Mouse (Mus musculus) heart, postnatal 0 days (tissue): Measurements from ENCODE around the gene Zfp958. TPM values are rescaled to one million over a fixed set of nuclear protein-coding genes. Genes with fewer than 3 reads are reported as not detected.

Experiments used
- ATAC-seq: fragments of 200-750 bp; cut with Nextera tagmentation; 2 replicates; pipeline ENCODE4 v1.8.0; 2017; ENCODE audit warnings: low read depth, moderate number of reproducible peaks, moderate library complexity; ENCODE audit not compliant: insufficient read depth
- DNase-seq: peaks from one replicate; pipeline ENCODE4 v3.0.0-alpha.2; 2016; ENCODE audit warnings: low spot score
- H3K27ac ChIP-seq: fragments of 300-500 bp; sonication (generic); 2 replicates; pipeline ENCODE4 v1.5.1; 2014; ENCODE audit warnings: low read depth, mild to moderate bottlenecking
- H3K27me3 ChIP-seq: fragments of 300-500 bp; sonication (generic); 2 replicates; pipeline ENCODE4 v1.6.1; 2014; ENCODE audit warnings: low read length, mixed read lengths; ENCODE audit not compliant: control insufficient read depth, insufficient read depth
- H3K36me3 ChIP-seq: fragments of 300-500 bp; sonication (generic); replicated peaks from 2 replicates; pipeline ENCODE4 v1.6.1; 2014; ENCODE audit warnings: low read length, mixed read lengths; ENCODE audit not compliant: control insufficient read depth, insufficient read depth
- H3K4me1 ChIP-seq: fragments of 300-500 bp; sonication (generic); 2 replicates; pipeline ENCODE4 v1.6.1; 2014; ENCODE audit warnings: antibody characterized with exemption; ENCODE audit not compliant: control insufficient read depth, insufficient read depth
- H3K4me2 ChIP-seq: fragments of 300-500 bp; sonication (generic); 2 replicates; pipeline ENCODE4 v1.6.1; 2014; ENCODE audit warnings: low read depth, mild to moderate bottlenecking, low read length, moderate library complexity
- H3K4me3 ChIP-seq: fragments of 300-500 bp; sonication (generic); 2 replicates; pipeline ENCODE4 v1.5.1; 2014; ENCODE audit warnings: low read depth, low read length
- H3K9ac ChIP-seq: fragments of 300-500 bp; sonication (generic); replicated peaks from 2 replicates; pipeline ENCODE4 v1.6.1; 2014; ENCODE audit warnings: low read depth, low read length, mixed read lengths
- H3K9me3 ChIP-seq: fragments of 300-500 bp; sonication (generic); replicated peaks from 2 replicates; pipeline ENCODE4 v1.6.1; 2016; ENCODE audit warnings: low read length; ENCODE audit not compliant: control insufficient read depth
- CTCF ChIP-seq: IDR thresholded peaks from 2 replicates; pipeline ENCODE4 v1.5.1; 2016; ENCODE audit warnings: antibody characterized with exemption, control low read depth, low read depth
- EP300 ChIP-seq: IDR thresholded peaks from 2 replicates; pipeline ENCODE4 v1.6.1; 2016; ENCODE audit warnings: antibody characterized with exemption, low read depth
- WGBS: fragments of 180-500 bp; shearing (Covaris S2); extraction: QIAGEN DNeasy Blood & Tissue Kit; methylation state at CpG from one replicate; pipeline ENCODE4 v1.1.7; 2014; 5-methylcytosine and 5-hydroxymethylcytosine counted together
- polyA plus RNA-seq: library from polyadenylated mRNA; unstranded; fragments of >200 nt; fragmentation: Nextera tagmentation; extraction: Ambion mirVana; gene quantifications from 2 replicates; pipeline ENCODE4 v1.2.1, GENCODE M21; 2015
- total RNA-seq: library from RNA; depleted of rRNA; stranded (reverse); fragments of >200 nt; gene quantifications from 2 replicates; pipeline ENCODE4 v1.2.3, GENCODE M21; 2014; ENCODE audit warnings: low replicate concordance; rRNA removed

The Zfp958 gene
- total and polyA plus RNA-seq, 2 experiments from 2014 or later: 6.7 to 10.1 TPM

DNA sequence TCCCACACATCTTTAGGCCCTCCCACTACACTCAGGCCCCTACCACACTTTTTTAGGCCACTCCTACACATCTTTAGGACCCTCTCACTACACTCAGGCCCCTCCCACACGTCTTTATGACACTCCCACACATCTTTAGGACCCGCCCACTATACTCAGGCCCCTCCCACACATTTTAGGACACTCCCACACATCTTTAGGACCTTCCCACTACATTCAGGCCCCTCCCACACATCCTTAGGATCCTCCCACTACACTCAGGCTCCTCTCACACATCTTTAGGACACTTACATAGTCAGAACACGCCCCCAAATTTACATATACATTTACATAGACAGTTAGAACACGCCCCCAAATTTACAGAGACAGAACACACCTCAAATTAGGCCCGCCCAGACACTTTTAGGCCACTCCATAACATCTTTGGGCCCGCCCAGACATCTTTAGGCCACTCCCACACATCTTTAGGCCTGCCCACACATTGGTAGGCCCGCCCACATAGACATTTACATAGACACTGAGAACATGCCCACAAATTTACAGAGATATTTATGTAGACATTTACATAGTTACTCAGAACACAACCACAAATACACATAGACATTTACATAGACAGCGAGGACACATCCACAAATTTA, 66.1 kb downstream of the Zfp958 start:
- no peaks in the 10 kb centered on the region for H3K9me3 ChIP-seq
- ATAC-seq (no peak), DNase-seq (no peak)
- no peaks in the 10 kb centered on the region for H3K27me3 ChIP-seq
- peak overlapping the region; percentile 99; the same call in 1 of the 2 replicates for H3K27ac ChIP-seq
- WGBS: 82% methylated on average over 8 of the region's 8 CpGs
- no peak for TF ChIP-seq EP300
- no peak for TF ChIP-seq CTCF
- H3K4me3 ChIP-seq: peak overlapping the region; percentile 67
- peak overlapping the region; percentile 82 for H3K4me2 ChIP-seq
- H3K9ac ChIP-seq: peak overlapping the region; percentile 73; the same call in 1 of the 2 replicates
- no peaks in the 10 kb centered on the region for H3K36me3 ChIP-seq
- H3K4me1 ChIP-seq: 0 out of 2 replicates have a peak, but pooled peaks cover 3% of the 10 kb centered on the region

DNA sequence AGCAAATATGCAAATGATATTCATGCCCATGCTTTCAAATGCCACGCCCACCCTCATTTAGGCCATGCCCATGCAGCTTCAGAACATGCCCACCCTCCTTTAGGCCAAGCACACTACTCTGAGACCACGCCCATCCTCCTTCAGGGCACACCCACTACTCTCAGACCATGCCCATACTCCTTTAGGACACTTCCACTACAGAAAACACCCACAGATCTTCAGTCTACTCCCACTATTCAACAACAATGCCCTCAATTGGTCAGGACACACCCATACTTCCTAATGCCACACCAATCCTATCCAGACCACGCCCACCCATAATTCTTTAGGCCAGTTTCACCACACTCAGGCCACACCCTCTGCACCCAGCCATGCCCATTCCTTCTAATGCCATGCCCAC, 66.8 kb downstream of the Zfp958 start:
- Histone ChIP-seq H3K9ac (no peak overlapping the region), H3K4me3 (no peak overlapping the region), H3K27me3 (no peaks in the 10 kb centered on the region), H3K4me2 (no peak overlapping the region), H3K9me3 (no peaks in the 10 kb centered on the region), H3K36me3 (no peaks in the 10 kb centered on the region), H3K27ac (no peak overlapping the region), H3K4me1 (0 out of 2 replicates have a peak, but pooled peaks cover 3% of the 10 kb centered on the region)
- TF ChIP-seq EP300: no peak
- no peak for TF ChIP-seq CTCF
- WGBS: 88% methylated on average over 3 of the region's 3 CpGs
- DNase-seq (no peak), ATAC-seq (no peak)

Other genes with a start within 250 kb of the Zfp958 start
- gene Cers4, start 120.1 kb upstream of the Zfp958 start, total RNA-seq: 75.9 and 78.8 TPM in 2 replicates
- 60.4 and 62.5 TPM in 2 replicates for gene Cers4, start 120.1 kb upstream of the Zfp958 start, polyA plus RNA-seq
- 5.1 and 7.1 TPM in 2 replicates for gene Shcbp1, start 166.4 kb downstream of the Zfp958 start, total RNA-seq
- 14.1 and 14.7 TPM in 2 replicates for gene Shcbp1, start 166.4 kb downstream of the Zfp958 start, polyA plus RNA-seq